Mouse (Mus musculus) heart, embryonic 13.5 days (tissue): ENCODE data around the gene Rapgef3. TPM values are rescaled to one million over a fixed set of nuclear protein-coding genes. Genes with fewer than 3 reads are reported as not detected.

ENCODE experiments used
- ATAC-seq: fragments of 200-750 bp; cut with Nextera tagmentation; 2 replicates; pipeline ENCODE4 v1.8.0; 2017; ENCODE audit warnings: moderate TSS enrichment; ENCODE audit not compliant: insufficient number of reproducible peaks, low FRiP score, low TSS enrichment; ENCODE audit errors: extremely low read depth
- H3K27ac ChIP-seq: fragments of 300-500 bp; sonication (generic); replicated peaks from 2 replicates; pipeline ENCODE4 v1.5.1; 2015; ENCODE audit warnings: moderate library complexity, mild to moderate bottlenecking, inconsistent platforms
- H3K27me3 ChIP-seq: fragments of 300-500 bp; sonication (generic); replicated peaks from 2 replicates; pipeline ENCODE4 v1.6.1; 2015; ENCODE audit warnings: mild to moderate bottlenecking, inconsistent platforms
- H3K36me3 ChIP-seq: fragments of 300-500 bp; sonication (generic); 2 replicates; pipeline ENCODE4 v1.6.1; 2015; ENCODE audit warnings: mild to moderate bottlenecking, inconsistent platforms
- H3K4me1 ChIP-seq: fragments of 300-500 bp; sonication (generic); 2 replicates; pipeline ENCODE4 v1.6.1; 2015; ENCODE audit warnings: inconsistent platforms
- H3K4me2 ChIP-seq: fragments of 300-500 bp; sonication (generic); 2 replicates; pipeline ENCODE4 v1.6.1; 2015; ENCODE audit warnings: inconsistent platforms, mild to moderate bottlenecking, moderate library complexity
- H3K4me3 ChIP-seq: fragments of 300-500 bp; sonication (generic); 2 replicates; pipeline ENCODE4 v1.5.1; 2015; ENCODE audit warnings: moderate library complexity, mild to moderate bottlenecking, inconsistent platforms
- H3K9ac ChIP-seq: fragments of 300-500 bp; sonication (generic); 2 replicates; pipeline ENCODE4 v1.6.1; 2015; ENCODE audit warnings: inconsistent platforms, mild to moderate bottlenecking, moderate library complexity
- H3K9me3 ChIP-seq: fragments of 300-500 bp; sonication (generic); 2 replicates; pipeline ENCODE4 v1.6.1; 2016; ENCODE audit warnings: inconsistent platforms
- WGBS: fragments of 180-500 bp; shearing (Covaris S2); methylation state at CpG from one replicate; pipeline ENCODE4 v1.1.7; 2015; ENCODE audit warnings: mixed read lengths; 5-methylcytosine and 5-hydroxymethylcytosine counted together
- polyA plus RNA-seq: library from polyadenylated mRNA; unstranded; fragments of >200 nt; fragmentation: Nextera tagmentation; extraction: Ambion mirVana; gene quantifications from 2 replicates; pipeline ENCODE4 v1.2.1, GENCODE M21; 2015

The Rapgef3 gene
- 22.1 and 25.4 TPM in 2 replicates for polyA plus RNA-seq

GRCm38 (mm10) chr15:97767280-97768186, at the start of gene Rapgef3:
TSS of gene Rapgef3 (minus strand) at chr15:97767972.
- H3K27ac ChIP-seq = peak within 1 kb of the TSS; percentile 82
- 0 out of 2 replicates have a peak, but pooled peaks cover 4% of the 10 kb centered on the region for H3K36me3 ChIP-seq
- peak within 1 kb of the TSS; percentile 87 for H3K4me2 ChIP-seq
- peaks cover 61% of the 10 kb centered on the region for H3K4me1 ChIP-seq
- H3K4me3 ChIP-seq = peak within 1 kb of the TSS; percentile 58
- H3K9ac ChIP-seq = peak within 1 kb of the TSS; percentile 81
- peak; percentile 43 for ATAC-seq
- H3K27me3 ChIP-seq = peaks cover 26% of the 10 kb centered on the region
- no peaks in the 10 kb centered on the region for H3K9me3 ChIP-seq
- under 1% methylated on average over 44 of the region's 44 CpGs for WGBS

GRCm38 (mm10) chr15:97816199-97816994, 48.6 kb upstream of the Rapgef3 start:
- ATAC-seq = no peak
- Histone ChIP-seq H3K4me1 (peaks cover 51% of the 10 kb centered on the region), H3K27me3 (no peaks in the 10 kb centered on the region), H3K4me3 (no peak overlapping the region), H3K9ac (no peak overlapping the region), H3K9me3 (no peaks in the 10 kb centered on the region), H3K27ac (no peak overlapping the region), H3K4me2 (no peak overlapping the region), H3K36me3 (peaks cover 15% of the 10 kb centered on the region)
- WGBS = 81% methylated on average over 17 of the region's 17 CpGs

- no peak for ATAC-seq
- Histone ChIP-seq H3K27ac (peak overlapping the region; percentile 30; the same call in 1 of the 2 replicates), H3K4me3 (no peak overlapping the region), H3K4me1 (peaks cover 39% of the 10 kb centered on the region), H3K9me3 (no peaks in the 10 kb centered on the region), H3K36me3 (peaks cover 19% of the 10 kb centered on the region), H3K4me2 (no peak overlapping the region), H3K27me3 (no peaks in the 10 kb centered on the region), H3K9ac (peak overlapping the region; percentile 45; the same call in 1 of the 2 replicates)
- 85% methylated on average over 4 of the region's 4 CpGs for WGBS
Measured at GRCm38 (mm10) chr15:97815254-97815653, 47.5 kb upstream of the Rapgef3 start.

GRCm38 (mm10) chr15:97814703-97815102, 46.9 kb upstream of the Rapgef3 start:
- Histone ChIP-seq H3K27ac (peak overlapping the region; percentile 30; the same call in 1 of the 2 replicates), H3K9me3 (no peaks in the 10 kb centered on the region), H3K4me1 (peaks cover 39% of the 10 kb centered on the region), H3K27me3 (no peaks in the 10 kb centered on the region), H3K4me3 (no peak overlapping the region), H3K36me3 (peaks cover 24% of the 10 kb centered on the region), H3K9ac (peak overlapping the region; percentile 45), H3K4me2 (no peak overlapping the region)
- ATAC-seq = no peak
- 51% methylated on average over 5 of the region's 5 CpGs for WGBS

GRCm38 (mm10) chr15:97813452-97814204, 45.9 kb upstream of the Rapgef3 start:
- Histone ChIP-seq H3K4me2 (no peak overlapping the region), H3K9ac (peak overlapping the region; percentile 57; the same call in 1 of the 2 replicates), H3K27ac (peak overlapping the region; percentile 40), H3K36me3 (peaks cover 35% of the 10 kb centered on the region), H3K27me3 (no peaks in the 10 kb centered on the region), H3K4me1 (peaks cover 39% of the 10 kb centered on the region), H3K4me3 (no peak overlapping the region), H3K9me3 (no peaks in the 10 kb centered on the region)
- no peak for ATAC-seq
- WGBS = 53% methylated on average over 21 of the region's 21 CpGs

GRCm38 (mm10) chr15:97812875-97813274, 45.1 kb upstream of the Rapgef3 start:
- peak overlapping the region; percentile 57; the same call in 1 of the 2 replicates for H3K9ac ChIP-seq
- H3K4me2 ChIP-seq = no peak overlapping the region
- peak overlapping the region; percentile 65; the same call in 1 of the 2 replicates for H3K27ac ChIP-seq
- 79% methylated on average over 7 of the region's 7 CpGs for WGBS
- no peaks in the 10 kb centered on the region for H3K27me3 ChIP-seq
- peaks cover 43% of the 10 kb centered on the region for H3K36me3 ChIP-seq
- no peak overlapping the region for H3K4me3 ChIP-seq
- no peaks in the 10 kb centered on the region for H3K9me3 ChIP-seq
- no peak for ATAC-seq
- peaks cover 39% of the 10 kb centered on the region for H3K4me1 ChIP-seq

GRCm38 (mm10) chr15:97812126-97812525, 44.4 kb upstream of the Rapgef3 start:
- Histone ChIP-seq H3K27ac (peak overlapping the region; percentile 65), H3K36me3 (peaks cover 50% of the 10 kb centered on the region), H3K4me1 (peaks cover 39% of the 10 kb centered on the region), H3K4me3 (no peak overlapping the region), H3K4me2 (no peak overlapping the region), H3K27me3 (no peaks in the 10 kb centered on the region), H3K9me3 (no peaks in the 10 kb centered on the region), H3K9ac (peak overlapping the region; percentile 57)
- WGBS = 62% methylated on average over 6 of the region's 6 CpGs
- no peak for ATAC-seq

- H3K27ac ChIP-seq = no peak overlapping the region
- no peak overlapping the region for H3K9ac ChIP-seq
- H3K4me1 ChIP-seq = peaks cover 39% of the 10 kb centered on the region
- WGBS = 88% methylated on average over 9 of the region's 9 CpGs
- no peaks in the 10 kb centered on the region for H3K9me3 ChIP-seq
- no peaks in the 10 kb centered on the region for H3K27me3 ChIP-seq
- H3K36me3 ChIP-seq = peaks cover 58% of the 10 kb centered on the region
- ATAC-seq = no peak
- no peak overlapping the region for H3K4me3 ChIP-seq
- no peak overlapping the region for H3K4me2 ChIP-seq
Measured at GRCm38 (mm10) chr15:97811307-97811706, 43.5 kb upstream of the Rapgef3 start.

- Histone ChIP-seq H3K9ac (no peak overlapping the region), H3K4me1 (peaks cover 36% of the 10 kb centered on the region), H3K36me3 (peaks cover 56% of the 10 kb centered on the region), H3K4me2 (no peak overlapping the region), H3K27me3 (no peaks in the 10 kb centered on the region), H3K27ac (no peak overlapping the region), H3K4me3 (no peak overlapping the region), H3K9me3 (no peaks in the 10 kb centered on the region)
- no peak for ATAC-seq
- WGBS = 88% methylated on average over 5 of the region's 5 CpGs
Measured at GRCm38 (mm10) chr15:97810399-97810798, 42.6 kb upstream of the Rapgef3 start.

GRCm38 (mm10) chr15:97809942-97810341, 42.2 kb upstream of the Rapgef3 start:
- H3K4me2 ChIP-seq = no peak overlapping the region
- no peak overlapping the region for H3K9ac ChIP-seq
- ATAC-seq = no peak
- H3K27me3 ChIP-seq = no peaks in the 10 kb centered on the region
- WGBS = 83% methylated on average over 5 of the region's 5 CpGs
- no peaks in the 10 kb centered on the region for H3K9me3 ChIP-seq
- H3K27ac ChIP-seq = no peak overlapping the region
- no peak overlapping the region for H3K4me3 ChIP-seq
- peaks cover 60% of the 10 kb centered on the region for H3K36me3 ChIP-seq
- H3K4me1 ChIP-seq = peaks cover 32% of the 10 kb centered on the region
